Mouse (Mus musculus) megakaryocyte-erythroid progenitor cell, adult 5-6 weeks (primary cell): ENCODE results near the gene Pepd. TPM values are rescaled to one million over a fixed set of nuclear protein-coding genes. Genes with fewer than 3 reads are reported as not detected.
"Not testable (repeated sequence)": the region's sequence is repeated elsewhere in the genome, so short reads cannot be mapped to it uniquely, and the experiment has no call there.

Experiments used
- ATAC-seq: replicated peaks from 2 replicates; pipeline ENCODE4 v1.8.0; 2016; ENCODE audit warnings: mild to moderate bottlenecking, inconsistent platforms; ENCODE audit not compliant: severe bottlenecking, poor library complexity, low FRiP score, low TSS enrichment
- total RNA-seq, 2 experiments: library from RNA; stranded (forward) in 1 of 2; stranded (reverse) in 1 of 2; fragments of 200-1000, 215-1000 nt in 1 of 2; fragments of >200 nt in 1 of 2; fragmentation: Nextera tagmentation in 1 of 2; gene quantifications; 2 replicates each; pipeline ENCODE4 v1.2.3; 2014 to 2017

Pepd gene
- total RNA-seq, 2 experiments from 2014 or later: 20.8 to 31.1 TPM

DNA sequence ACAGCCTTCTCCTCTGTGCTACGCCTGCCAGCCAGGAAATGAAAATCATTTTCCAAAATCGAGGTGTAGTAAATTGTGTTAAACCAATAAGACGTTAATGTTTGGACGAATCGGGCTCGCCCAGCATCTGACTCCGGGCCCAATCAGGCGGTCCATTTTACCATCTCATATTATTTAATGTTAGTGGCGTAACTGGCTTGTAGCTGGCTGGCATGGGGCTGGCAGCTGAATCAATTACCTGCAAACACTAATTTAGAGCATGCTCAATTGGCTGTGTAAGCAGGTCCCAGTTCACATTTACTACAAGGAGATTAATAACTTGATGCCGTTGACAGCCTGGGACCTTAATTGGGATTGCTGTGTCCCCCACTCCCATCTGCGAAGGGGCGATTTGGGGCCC, 63.7 kb downstream of the Pepd start:
- ATAC-seq: no peak

DNA sequence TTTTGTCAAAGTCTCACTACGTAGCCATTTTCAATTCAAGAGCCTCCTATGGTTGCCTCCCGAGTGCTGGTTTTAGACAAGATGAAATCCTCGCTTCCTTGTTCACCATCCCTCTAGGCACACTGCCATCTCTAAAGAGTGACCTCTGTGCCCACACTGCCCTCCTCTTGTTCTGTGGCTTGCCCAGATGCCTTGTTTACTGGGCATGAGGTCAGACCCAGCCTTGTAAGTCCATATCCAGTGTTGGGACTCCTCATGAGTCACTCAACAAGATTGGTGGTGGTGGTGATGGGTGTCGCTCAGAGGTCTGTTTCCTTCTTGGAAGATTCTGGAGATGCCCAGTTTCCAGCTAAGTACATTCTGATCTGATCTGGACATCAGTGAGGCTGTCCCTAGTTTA, 65.2 kb downstream of the Pepd start:
- ATAC-seq: no peak

DNA sequence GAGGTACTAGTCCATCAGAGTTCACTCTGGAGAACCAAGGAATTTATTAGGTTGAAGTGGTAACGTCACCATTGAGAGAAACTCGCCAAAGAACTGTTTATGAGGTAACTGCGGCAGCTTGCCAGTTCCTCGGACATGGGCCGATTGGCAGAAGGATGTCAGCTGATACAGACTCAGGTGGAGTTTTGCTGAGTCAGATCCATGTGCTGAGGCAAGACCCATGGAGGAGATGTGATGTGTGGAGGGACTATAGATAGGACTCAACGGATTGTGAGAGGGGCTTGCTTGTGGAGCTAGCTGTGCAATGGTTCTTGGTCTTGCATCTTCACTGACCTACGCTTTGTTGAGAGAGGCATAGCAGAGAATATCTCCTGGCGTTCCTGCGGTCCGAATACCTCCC, 69.6 kb downstream of the Pepd start:
- no peak for ATAC-seq

DNA sequence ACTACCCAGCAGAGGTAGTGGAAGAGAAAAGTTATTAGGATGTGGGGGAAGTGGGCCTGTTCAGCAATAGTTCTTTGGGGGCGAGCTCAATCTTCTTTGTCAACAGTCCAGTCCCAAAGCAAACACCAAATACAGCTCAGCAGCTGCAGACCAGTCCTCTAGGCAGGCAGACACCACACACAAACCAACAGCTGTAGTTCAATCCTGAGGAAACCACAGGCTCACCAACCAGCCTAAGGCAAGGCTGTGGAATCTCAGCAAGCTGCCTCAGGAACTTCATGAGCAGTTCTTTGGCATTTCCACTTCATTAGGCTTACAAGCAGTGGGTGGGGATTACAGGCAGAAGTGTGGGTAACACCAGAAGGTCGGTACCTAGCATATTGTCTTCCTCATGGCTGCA, 70.2 kb downstream of the Pepd start:
- not testable (repeated sequence) for ATAC-seq

DNA sequence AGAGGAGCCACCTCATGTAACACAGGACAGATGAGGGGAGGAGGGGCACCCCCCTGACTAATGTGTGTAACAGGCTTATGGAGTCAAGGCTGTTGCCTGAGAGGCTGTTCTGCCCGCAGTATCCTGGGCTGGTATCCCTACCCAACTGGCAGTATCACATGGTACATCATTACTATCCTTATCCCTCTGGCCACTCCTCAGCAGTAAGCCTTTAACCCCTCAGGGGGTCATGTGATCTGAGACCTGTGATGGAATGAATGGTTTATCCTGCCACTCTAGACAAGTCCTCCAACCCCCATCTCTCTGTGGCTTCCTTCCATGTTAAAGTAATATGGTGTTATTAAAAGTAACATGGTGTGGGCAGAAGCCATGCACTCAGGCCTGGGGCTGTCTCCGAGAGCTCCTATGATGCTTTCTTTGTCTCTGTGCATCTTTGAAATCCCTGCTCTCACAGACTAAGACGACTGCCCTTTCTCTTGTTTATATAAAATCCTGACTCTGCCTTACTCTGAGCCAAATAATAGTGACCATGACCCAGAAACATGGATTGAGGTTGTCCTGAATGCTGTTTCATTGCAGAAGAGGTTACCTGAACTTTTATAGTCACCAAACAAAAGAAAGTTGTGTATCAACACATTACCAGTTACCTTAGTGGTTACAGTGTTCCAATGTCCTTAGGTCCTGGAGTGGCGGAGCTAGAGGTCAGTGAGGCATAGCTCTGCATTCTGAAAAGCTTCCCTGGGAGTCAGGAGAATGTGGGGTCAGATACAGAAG, 71.7 kb downstream of the Pepd start:
- ATAC-seq: no peak

DNA sequence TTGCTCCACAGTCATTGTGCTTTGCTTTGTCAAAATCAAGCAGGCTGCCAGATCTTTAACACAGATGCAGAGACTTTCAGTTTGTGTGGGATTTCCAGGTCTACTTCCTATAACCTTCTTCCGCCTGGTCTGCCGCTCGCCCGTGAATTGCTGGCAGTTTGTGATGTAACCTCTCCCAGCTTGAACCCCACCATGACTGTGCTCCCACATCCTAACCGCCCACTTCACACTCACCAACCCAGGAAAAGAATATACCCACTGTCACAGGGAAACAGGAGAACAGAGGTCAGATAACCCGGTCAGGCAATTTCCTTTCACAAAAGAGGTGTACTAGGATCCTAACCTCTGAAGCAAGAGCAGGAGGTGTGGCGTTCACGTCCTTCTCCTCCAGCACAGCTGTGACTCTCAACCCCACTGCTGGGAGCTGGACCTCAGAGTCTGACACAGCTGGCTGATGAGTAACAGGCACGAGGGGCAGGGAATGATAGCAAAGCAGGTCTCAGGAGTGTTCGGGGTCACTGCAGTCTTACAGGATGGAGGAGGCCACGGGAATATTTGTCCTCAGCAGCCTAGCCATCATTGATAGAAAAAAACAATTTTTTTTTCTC, 72.5 kb downstream of the Pepd start:
- no peak for ATAC-seq

DNA sequence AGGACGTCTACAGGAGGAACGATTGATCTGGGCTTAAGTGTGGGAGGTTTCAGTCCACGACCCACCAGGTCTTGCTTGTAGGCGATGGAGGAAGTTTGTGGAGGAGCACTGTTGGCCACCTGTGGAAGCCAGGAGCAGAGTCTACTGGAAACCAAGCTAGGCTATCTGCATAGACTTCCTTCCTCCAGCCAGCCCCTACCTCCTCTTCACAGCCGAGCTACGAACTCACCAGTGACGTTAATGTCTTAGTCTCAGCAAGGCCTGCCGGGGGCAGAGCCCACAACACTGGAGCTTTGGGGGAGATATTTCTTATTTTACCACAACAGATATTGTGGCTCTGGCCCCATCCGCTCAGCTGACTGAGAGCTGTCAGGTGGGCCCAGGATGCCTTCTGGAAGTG, 73.0 kb downstream of the Pepd start:
- ATAC-seq: 0 out of 2 replicates have a peak, but pooled peaks have one; percentile 4

DNA sequence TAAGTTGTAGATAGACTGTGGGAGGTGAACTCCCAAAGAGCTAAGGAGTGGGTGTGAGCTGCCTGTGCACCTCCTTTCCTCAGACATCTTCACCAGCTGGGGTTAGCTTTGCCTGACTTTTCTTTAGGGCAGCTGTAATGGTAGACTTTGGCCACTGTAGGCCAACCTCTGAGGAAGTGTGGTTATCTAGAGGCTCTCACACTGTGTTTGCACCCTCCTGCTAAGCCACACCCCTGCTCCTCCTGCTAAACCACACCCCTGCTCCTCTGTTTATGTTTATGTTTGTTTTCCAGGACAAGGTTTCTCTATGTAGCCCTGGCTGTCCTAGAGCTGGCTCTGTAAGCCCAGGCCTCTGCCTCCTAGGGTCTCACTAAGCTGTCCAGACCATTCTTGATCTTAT, 73.5 kb downstream of the Pepd start:
- peak; percentile 92 for ATAC-seq

DNA sequence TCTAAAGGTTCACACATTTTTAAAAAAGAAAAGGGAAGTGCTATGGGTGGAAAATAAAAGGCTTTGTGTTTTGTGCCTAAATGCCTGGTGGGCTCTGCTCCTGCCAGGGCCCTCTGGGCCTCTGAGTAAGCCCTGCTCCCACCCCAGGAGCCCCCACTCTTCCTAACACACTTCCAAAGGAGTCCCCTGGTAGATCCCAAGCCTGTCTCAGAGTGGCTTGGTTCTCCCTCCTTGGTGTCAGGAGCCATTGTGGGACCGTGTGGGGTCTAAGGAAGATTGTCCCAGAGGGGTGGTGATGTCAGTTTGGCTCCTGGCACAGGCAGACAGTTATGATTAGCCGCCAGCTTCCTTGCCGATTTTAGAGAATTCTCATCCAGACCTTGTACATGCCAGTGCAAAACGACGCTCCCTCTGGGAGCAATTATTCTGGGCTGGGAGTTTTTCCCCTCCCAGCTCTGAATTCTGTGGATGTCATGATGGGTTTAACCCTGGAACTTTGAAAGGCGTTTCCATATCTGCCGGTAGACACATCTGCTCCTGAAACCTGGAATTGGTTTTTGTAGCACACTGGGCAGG, 74.5 kb downstream of the Pepd start:
- ATAC-seq: no peak

DNA sequence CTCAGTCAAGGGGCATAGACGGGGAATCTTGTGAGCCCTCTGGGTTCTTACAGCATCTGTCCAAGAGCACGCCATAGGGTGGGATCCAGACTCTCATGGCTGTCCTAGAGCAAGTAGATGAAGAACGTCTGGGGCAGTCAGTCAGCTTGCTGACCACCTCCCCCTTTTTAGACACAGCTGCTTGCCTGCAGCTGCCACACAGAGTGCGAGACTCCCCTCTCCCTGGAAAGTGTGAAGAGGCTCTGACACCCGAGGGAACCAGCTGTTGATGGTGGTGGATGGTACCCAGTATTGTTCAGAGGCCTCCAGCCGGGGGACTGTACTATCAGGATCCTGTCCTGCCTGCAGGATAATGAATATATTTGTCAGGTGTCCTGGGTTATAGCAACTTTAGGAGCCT, 75.1 kb downstream of the Pepd start:
- ATAC-seq: no peak

DNA sequence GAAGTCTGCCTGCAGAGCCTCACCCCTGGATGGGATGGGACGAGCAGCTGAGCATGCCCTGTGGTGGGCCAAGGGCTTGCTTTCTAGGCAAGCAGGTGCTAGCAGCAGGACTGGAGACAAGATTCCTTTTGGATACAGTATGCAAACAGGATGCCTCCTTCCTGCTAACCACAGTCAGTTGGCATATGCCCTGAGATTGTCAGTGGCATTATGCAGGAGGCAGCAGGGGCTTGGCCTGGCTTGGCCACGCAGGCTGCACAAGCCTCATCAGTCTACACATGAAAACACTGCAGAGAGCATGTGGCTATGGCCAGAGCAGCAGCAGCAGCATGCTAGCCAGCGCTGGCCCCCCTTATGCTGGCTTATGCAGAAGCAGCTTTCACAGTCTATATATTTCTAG, 76.3 kb downstream of the Pepd start:
- no peak for ATAC-seq

DNA sequence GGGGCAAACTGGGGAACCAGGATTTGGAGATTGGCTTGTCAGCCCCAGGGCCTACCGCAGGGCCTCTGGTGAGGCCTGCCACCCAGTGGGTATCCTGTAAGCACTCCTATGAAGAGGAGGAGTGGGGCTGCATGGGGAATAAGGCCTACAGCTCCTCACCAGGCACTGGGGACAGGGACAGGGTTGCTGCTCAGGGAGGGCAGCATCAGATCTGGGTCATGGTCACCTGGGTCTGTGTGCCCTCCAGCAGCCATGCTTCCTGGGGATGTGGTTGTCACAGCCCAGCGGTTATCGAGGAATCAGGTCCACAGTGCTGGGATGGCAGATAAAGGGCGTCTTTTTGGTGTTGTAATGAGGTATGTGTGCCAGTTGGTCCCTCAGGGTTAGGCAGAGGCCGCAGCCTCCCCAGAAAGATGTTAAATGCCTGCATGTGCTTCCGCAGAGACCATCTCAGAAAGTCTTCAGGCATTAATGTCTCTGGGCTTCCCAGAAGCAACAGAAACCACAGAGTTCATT, 79.6 kb downstream of the Pepd start:
- no peak for ATAC-seq

DNA sequence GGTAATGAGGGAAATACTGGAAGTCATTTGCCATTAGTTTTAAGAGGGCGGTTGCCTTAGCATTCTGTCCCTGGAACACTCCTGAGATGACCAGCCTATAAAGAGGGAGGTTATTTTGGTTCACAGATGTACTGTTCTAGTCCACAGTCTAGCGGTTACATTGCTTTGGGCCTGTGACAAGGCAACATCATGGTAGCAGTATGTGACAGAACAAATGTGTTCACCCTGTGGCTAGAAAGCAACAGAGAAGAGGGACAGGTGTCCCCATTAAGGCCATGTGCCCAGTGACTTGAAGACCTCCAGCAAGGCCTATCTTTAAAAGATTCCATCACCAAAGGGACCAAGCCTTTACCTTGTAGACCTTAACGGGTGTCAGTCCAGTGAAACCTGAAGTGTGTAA, 80.6 kb downstream of the Pepd start:
- ATAC-seq: no peak

DNA sequence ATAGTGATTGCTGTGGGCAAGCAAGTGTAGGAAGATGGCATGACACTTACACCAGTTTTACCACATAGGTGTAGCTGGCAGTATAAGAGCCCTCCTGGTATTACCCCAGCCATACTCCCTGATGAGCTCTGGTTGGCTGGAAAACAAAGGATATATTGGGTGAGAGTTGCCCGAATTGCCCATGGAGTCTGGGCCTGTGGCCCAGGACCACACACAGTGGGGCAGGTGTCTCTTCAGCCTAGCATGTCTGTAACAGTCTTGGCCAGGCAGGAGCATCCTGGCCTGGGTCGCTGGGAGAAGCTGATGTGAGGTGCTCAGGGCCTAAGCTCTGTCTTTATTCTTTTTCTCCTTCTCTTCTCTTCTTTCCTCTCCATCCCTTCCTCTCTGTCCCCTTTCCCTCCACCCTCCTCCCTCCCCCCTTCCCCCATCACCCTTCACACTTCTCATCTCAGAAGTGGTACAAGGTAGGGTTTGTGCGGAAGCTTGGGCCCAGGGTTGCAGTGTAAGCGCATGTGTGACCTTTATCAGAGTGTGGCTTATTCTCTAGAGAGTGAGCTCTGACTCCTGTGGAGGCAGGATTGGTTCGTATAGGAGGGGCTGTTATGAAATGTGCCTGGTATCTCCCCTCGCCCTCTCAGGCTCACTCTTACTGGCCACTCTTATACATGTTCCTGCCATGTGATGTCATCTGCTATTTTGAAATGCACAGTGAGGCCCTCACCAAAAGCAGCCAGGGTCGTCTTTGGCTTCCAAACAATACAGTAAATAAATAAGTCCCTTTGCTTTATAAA, 83.9 kb downstream of the Pepd start:
- no peak for ATAC-seq

DNA sequence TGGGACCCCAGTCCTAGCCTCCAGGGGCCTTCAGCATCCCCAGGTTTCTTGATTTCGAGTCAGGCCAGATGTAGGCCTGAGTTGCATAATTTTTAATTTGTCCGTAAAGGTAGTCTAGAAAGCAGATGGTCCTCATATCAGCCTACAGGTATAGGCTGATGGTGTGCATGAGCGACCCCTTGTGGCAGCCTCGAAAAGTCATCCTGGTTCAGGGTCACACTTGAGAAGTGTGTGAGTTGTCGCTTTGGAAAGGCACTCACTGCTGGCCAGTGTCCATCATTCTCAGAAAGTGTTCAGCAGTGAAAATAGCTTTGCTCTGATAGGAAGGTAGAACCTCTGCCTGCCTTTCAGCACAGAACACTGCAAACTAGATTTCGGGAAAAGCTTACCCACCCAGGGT, 88.7 kb downstream of the Pepd start:
- peak; percentile 55; the same call in 1 of the 2 replicates for ATAC-seq

DNA sequence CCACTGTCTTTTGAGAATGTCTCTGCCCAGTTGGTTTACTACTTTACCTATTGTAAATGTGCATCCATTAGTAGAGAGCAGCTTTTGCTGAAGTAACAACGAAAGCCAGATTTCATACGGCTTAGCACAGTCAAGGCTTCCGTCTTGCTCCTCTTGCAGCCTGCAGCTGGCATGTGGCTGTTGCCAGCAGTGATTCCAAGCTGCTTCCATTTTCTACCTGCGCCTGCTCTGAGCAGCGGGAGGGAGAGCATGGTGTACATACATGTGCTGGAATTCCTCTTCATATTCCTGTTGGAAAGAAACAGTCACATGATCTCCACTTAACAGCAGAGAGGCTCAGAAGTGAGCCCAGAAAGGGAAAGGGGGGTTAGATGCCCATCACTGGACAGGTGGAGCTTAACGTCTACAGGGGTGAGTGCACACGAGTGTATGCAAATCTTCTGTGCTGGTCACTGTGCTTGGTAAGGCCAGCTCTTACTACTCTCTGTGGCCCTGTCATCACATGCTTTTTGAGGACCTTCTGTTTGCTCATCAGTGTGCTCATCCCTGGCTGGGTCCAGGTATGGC, 91.1 kb downstream of the Pepd start:
- no peak for ATAC-seq

DNA sequence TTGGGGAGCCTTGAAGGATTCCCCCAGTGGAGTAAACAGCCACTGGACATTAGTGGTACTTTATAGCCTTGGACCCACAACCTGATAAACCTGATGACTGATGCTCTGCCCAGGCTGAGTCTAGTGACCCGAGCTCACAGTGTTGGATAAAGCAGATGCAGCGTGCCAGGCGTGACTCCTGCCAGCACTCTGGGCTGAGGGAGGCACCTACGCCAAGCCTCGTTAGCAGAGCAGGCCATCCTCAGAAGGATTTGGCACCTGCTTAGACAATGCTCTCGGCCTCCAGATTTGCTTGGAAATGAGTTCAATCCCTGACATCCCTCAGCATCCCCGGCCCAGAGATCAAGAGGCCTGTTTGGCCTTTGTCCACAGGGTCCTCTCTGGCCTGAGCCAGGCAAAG, 94.5 kb downstream of the Pepd start:
- ATAC-seq: no peak

DNA sequence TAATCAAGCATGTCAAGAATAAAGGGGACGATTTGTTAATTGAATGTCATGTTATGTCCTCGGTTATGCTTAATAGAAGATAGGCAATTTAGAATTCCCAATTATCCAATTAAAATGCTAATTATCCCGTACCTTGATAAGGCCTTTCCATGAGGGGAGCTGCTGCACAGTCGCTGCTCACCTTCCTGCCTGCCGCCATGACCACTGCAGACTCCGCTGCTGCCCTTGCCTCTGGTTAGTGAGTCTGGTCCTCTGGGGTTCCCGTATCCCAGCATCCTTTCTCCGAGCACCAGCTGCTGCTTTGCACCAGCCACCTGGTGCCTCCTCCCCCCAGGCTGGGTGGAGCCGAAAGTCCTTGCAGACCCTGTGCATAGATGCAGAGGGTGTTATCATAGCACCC, 101.0 kb downstream of the Pepd start:
- no peak for ATAC-seq

DNA sequence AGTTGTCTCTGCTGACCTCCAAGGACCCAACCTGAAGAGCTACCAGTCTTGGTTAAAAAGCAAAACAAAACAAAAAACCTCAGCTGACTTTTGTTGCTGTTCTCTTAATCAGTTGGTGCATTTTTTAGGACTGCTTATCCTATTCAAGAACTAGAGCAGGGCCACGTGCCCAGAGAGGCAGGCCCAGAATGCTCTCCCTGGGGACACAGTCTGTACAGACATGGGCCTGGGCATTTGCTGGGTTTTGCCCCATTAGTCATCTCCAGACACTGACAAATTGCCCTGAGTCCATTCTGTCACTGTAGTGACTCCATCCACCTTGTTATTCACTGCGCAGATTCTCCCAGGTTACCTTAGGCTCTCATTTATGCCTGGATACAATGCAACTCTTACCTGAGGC, 103.1 kb downstream of the Pepd start:
- ATAC-seq: no peak

DNA sequence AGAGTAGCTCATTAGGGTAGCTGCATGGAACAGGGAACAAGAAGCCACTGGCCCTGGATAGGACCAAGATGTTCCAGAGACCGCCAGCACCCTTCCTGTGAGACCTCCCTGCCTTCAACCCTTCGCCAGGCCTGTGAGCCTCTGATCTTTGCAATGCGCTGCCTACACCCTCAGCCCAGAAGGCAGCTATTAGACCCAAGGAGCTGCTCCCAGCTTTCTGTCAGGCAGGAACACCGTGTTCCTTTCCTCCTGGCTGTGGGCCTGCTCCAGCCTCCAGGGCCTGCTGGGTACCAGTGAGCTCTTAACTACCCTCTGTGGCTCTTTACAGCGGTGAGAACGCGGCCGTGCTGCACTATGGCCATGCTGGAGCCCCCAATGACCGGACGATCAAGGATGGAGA, 109.2 kb downstream of the Pepd start:
- ATAC-seq: no peak
